Mouse (Mus musculus): ENCODE measurements around the gene Sult6b1. TPM values are rescaled to one million over a fixed set of nuclear protein-coding genes. Genes with fewer than 3 reads are reported as not detected.

The Sult6b1 gene
- total RNA-seq, 2 experiments from 2014 or later = not detected

DNA sequence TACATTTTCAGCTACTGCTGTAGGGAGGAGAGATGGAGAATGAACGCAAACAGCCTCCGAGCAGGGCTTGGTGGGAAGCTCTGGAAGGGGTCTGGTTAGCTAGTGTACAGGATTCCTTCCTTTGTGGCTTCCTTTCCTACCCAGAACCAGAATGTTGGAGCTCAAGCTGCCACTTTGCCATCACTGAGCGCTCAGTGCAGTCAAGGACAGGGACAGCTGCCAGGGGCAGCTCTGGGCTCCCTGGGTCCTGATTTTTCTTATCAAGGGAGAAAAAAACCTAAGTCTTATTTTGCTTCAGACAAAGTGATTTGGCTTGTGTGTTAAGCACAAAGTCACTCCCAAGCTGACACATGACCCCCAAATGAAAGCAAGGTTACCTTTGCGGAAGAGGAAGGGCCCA lies 18.2 kb downstream of the Sult6b1 start:
- intact Hi-C loops (cut with DNase I) = no loop called here
- no peak for DNase-seq

DNA sequence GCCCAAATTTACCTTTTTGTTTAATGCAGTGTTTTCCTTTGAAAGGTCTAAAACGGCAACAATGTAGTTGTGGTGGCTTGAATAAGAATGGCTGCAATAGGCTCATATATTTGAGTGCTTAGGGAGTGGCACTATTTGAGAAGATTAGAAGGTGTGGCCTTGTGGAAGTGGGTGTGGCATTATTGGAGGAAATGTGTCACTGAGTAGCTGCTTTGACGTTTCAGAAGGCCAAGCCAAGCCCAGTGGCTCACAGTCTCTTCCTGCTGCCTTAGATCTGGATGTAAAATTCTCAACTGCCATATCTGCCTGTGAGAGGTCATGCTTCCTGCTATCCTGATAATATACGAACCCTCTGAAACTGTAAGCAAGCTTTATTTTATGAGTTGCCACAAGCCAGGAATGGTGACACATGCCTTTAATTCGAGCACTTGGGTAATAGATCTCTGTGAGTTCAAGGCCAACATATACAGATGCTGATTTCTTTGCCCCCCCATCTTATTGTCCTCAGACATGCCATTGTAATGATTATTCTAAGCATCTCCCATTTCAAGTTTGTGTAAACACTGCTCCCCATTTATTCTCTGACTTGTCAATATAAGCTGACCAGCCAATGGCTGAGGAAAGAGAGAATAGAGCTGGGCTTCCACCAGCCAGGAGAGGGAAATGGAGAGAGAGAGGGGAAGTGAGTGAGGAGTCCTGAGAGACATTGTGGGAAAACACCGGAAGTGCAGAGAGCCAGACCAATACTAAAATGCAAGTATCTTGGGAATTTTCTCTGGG lies 21.3 kb downstream of the Sult6b1 start:
- intact Hi-C loops (cut with DNase I) = no loop called here
- no peak for DNase-seq

DNA sequence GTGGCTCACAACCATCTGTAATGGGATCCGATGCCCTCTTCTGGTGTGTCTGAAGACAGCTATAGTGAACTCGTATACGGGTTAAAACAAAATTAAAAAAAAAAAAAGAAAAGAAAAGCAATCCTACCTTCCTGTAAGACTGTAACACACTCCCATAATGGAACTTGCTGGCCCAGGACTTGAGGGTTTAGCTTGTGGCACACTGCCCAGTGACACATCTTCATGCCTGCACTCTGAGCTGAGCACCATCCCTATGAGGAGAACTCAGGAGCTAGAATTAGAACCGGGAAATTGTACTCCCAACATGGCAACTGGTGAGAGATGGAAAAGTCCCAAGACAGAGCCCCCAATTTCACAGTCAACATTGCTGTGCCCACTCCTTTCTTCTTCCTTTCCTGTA lies 23.5 kb downstream of the Sult6b1 start:
- DNase-seq = no peak
- intact Hi-C loops (cut with DNase I) = loop anchor here (2.0 kb wide), 1 partner anchor 34 kb away; the partner anchor contains the start of gene Cebpzos

DNA sequence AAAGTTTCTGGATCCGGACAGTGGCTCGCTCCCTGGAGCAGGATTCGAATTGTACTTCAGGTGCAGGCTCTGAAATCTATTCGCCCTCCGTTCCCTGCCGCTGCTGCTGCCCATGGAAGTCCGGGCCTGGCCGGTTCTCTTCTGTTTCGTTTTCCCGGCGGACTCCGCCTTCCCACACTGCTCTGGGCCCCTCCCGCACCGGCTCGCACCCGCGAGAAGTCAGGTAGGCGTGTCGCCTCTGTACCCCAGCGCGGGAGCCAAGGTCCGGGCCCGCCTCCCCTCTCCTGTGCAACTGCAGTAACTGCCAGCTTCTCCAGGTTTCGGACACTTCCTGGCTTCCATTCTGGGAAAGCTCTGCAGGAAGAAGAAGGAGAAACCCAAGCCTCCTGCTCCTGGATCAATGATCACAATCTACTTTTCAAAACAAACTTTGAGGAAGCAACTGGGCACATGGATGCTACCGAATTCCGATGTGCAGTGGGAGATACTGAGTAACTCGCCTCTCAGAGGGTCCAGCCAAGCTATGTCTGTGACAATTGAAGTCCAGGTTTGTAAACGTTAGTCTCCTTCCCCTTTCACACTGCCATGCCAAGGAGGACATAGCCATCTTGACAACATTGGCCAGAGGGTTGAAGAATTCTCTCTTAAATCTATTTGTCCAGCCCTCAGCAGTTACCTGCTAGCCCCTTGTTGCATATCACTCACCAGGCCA lies 24.2 kb downstream of the Sult6b1 start, which contains the start of gene Eif2ak2:
TSS of gene Eif2ak2 (minus strand) at position 173 of the 712 bp plus-strand sequence.
- DNase-seq = peak; percentile 82 to 88
- intact Hi-C loops (cut with DNase I) = loop anchor here (2.0 kb wide), 1 partner anchor 34 kb away; the partner anchor contains the start of gene Cebpzos

DNA sequence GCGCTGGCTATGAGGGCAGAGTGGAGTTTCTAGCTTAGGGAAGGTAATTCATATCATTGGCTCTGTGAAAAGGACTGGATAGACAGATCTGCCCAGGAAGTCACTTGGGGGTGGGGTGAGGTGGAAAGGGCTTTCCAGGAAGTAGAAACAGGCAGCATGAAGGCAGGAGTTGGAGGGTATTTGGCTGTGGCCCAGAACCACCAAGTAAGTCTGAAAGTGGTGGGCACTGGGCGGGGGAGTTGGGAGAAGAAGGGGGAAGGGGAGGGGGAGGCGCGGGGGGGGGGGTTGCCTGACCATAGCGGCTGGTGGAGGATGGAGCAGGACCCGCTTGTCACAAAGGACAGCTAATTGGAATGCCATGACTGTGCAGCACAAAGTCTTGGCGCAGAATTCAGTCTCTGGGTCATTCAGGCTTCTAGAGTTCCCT lies 24.9 kb downstream of the Sult6b1 start:
- DNase-seq = no peak
- intact Hi-C loops (cut with DNase I) = loop anchor here (2.0 kb wide), 1 partner anchor 35 kb away; the partner anchor contains the start of gene Cebpzos

DNA sequence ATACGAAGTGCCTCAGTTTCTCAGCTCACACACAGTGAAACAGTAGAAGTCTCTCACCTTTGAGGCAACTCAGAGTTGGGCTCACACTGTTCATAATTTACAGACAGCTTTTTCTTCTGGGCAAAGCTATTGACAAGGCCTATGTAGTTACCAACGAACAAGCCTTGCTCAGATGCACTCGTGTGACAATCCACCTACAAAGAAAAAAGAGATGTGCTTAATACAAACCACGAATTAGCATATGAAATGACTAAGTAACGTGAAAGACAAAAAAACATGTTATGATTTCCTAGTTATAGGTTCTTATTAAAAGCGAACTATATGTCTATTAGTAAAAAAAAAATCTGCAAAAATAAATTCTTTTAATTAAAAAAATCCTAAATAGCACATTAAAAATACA lies 32.9 kb downstream of the Sult6b1 start:
- intact Hi-C loops (cut with DNase I) = no loop called here
- no peak for DNase-seq

DNA sequence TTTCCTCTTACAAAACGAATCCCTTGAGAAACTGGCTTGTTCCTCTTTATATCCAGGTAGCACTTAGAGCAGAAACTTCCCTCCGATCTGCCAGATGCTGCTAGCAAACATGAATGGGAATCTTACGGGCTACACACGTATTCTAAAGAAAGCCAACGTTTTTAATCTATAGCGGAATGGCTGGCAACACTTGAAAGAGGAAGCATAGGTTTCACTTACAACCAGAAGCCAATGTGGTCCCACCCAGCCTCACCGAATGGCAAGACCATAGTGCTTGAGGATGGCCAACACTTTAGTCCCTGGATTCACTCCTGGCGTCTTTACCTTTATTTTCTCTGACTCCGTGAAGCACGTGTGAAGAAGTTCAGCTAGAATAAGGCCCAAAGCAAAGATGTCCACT lies 50.5 kb downstream of the Sult6b1 start:
- no peak for DNase-seq
- intact Hi-C loops (cut with DNase I) = no loop called here

DNA sequence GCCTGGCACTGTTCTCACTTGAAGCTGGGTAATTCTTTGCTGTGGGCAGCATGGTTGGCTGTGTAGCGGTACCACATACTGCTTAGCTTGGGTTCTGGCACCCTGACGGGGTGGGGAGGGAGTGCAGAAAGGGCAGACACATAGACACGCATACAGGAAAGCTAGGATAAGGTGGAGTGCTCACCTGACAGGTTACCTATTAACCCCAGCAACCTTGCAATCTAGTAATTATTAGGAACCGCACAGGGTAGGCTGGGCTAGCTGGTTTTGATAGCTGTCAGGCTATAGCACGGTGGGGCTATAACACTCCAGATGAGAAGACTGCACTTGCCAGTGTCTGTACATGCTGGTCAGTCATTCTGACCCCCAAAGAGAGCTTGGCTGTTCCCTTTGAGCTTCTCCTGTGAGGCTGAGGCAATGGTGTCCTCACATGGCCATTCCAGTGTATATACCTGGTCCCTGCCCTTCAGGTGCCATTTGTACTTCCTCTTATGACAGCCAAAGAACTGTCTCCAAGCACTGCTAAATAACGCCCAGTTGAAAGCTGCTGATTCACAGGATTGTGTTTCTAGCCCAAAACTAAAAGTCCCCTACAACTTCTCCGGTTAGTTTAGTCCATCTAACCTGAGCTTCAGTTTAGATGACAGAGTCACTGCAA lies 64.4 kb downstream of the Sult6b1 start:
- DNase-seq = no peak
- intact Hi-C loops (cut with DNase I) = no loop called here

DNA sequence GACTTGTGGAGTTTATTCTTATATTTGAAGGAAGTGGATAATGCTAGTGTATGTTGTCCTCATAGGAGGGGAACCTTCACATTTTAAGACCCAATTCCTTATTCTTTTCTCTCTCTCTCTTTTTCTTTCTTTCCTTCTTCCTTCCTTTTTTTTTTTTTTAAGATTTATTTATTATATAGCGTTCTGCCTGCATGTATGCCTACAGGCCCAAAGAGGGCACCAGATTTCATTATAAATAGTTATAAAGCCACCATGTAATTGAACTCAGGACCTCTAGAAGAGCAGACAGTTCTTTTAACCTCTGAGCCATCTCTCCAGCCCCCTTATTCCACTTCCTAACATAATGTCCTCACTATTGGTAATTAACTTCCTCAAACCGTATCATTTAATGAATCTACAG lies 70.7 kb downstream of the Sult6b1 start:
- intact Hi-C loops (cut with DNase I) = no loop called here
- no peak for DNase-seq

DNA sequence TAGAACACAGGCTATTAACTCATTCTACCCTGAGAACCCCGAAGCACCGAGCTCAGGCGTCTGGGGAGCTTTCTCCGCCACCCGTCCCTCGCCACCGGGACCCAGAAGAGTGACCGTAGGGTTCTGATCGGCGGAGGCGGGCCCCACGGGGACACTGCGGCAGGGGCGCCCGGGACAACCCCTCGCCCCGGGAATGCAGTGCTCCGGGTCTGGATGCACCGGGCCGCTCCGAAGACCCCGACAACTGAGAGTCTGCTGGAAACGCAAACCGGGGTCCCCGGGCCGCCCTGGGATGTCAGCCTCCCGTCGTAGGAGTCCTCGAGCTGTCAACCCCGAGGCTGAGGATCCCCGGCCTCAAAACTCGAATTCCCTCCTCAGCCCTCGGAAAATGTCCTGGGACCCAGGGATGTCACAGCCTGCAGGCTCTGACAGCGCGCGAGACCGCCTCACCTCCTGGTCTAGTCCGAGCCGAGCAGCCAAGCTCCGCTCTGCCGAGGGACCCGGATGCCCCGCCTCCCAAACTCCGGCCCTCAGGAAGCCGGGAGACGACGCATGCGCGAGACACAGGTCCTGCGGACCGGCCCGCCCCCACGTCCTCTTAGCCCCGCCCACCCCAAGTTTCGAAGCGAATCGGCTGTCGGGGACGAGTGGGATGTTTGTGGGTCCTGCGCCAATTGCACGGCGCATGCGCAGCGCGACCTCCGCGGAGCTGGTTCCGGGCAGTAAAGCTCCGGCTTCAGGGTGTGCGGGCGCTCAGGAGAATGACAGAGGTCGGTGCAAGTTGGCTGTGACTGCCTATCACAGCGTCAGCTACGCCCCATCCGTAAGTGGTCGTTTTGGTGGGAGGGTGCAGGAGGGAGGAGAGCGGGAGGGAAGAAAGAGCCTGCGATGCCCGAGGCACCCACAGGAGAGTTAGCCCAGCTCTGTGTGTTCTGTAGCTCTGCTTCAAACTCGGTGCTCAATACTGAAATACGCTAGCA lies 71.6 kb downstream of the Sult6b1 start, which contains the start of the genes Heatr5b and Gpatch11:
TSS of gene Heatr5b (minus strand) at position 509 of the 980 bp plus-strand sequence.
TSS of gene Gpatch11 (plus strand) at position 712 of the 980 bp plus-strand sequence.
- intact Hi-C loops (cut with DNase I) = no loop called here
- peak; percentile 99 to 100 for DNase-seq

Other genes starting within 250 kb of the Sult6b1 start
- gene Strn, start 169.8 kb downstream of the Sult6b1 start, total RNA-seq (2021) = 10 to 100 TPM; 30.1 to 32.2 TPM
- gene Heatr5b, start 71.6 kb downstream of the Sult6b1 start, total RNA-seq (2021) = 10 to 100 TPM; 32.5 to 36.3 TPM
- 10 to 100 TPM; 22.9 to 25.8 TPM for gene Gpatch11, start 71.4 kb downstream of the Sult6b1 start, total RNA-seq (2021)
- 10 to 100 TPM in 1 of 2 experiments, 1 to 10 TPM in 1; 8.7 to 10.4 TPM for gene Eif2ak2, start 24.4 kb downstream of the Sult6b1 start, total RNA-seq (2021)
- 10 to 100 TPM; 46.0 to 47.5 TPM for gene Cebpzos, start 9.5 kb upstream of the Sult6b1 start, total RNA-seq (2021)
- gene Cebpz, start 30.1 kb upstream of the Sult6b1 start, total RNA-seq (2021) = 10 to 100 TPM; 18.0 TPM
- gene Ndufaf7, start 30.1 kb upstream of the Sult6b1 start, total RNA-seq (2021) = 10 to 100 TPM; 48.4 to 49.2 TPM
- 10 to 100 TPM; 22.9 to 23.8 TPM for gene Prkd3, start 113.8 kb upstream of the Sult6b1 start, total RNA-seq (2021)
- gene Qpct, start 144.9 kb upstream of the Sult6b1 start, total RNA-seq (2021) = 1 to 10 TPM; 8.9 to 9.3 TPM